Mouse (Mus musculus) CH12.LX (cell line): Measurements from ENCODE around the gene Pck2.

Source experiments
- CTCF ChIP-seq, 2 experiments: IDR thresholded peaks in 1 of 2; conservative IDR thresholded peaks in 1 of 2; 2 replicates each; pipeline ENCODE4 v1.5.1; 2011 to 2012; ENCODE audit warnings: low read depth in 2 of 2, low read length in 2 of 2, improper control_type of control experiment in 1 of 2, inconsistent platforms in 1 of 2, mild to moderate bottlenecking in 1 of 2, moderate library complexity in 1 of 2
- EP300 ChIP-seq: IDR thresholded peaks from 2 replicates; pipeline ENCODE4 v1.6.1; 2011; ENCODE audit warnings: low read length, improper control_type of control experiment
- MAX ChIP-seq: IDR thresholded peaks from 2 replicates; pipeline ENCODE4 v1.6.1; 2011; ENCODE audit warnings: low read length, improper control_type of control experiment
- NRF1 ChIP-seq: IDR thresholded peaks from 2 replicates; pipeline ENCODE4 v1.6.1; 2014; ENCODE audit warnings: low read depth, mild to moderate bottlenecking, inconsistent platforms, low read length, improper control_type of control experiment, moderate library complexity
- POLR2A ChIP-seq: IDR thresholded peaks from 2 replicates; pipeline ENCODE4 v1.6.1; 2011; ENCODE audit warnings: low read depth, mild to moderate bottlenecking, improper control_type of control experiment, low read length
- RAD21 ChIP-seq: IDR thresholded peaks from 2 replicates; pipeline ENCODE4 v1.6.1; 2011; ENCODE audit warnings: low read depth, mild to moderate bottlenecking, low read length, improper control_type of control experiment, moderate library complexity
- RCOR1 ChIP-seq: conservative IDR thresholded peaks from 2 replicates; pipeline ENCODE4 v1.6.1; 2012; ENCODE audit warnings: low read depth, mild to moderate bottlenecking, inconsistent platforms, low read length, improper control_type of control experiment
- SIN3A ChIP-seq: IDR thresholded peaks from 2 replicates; pipeline ENCODE4 v1.6.1; 2012; ENCODE audit warnings: low read length, improper control_type of control experiment, inconsistent platforms
- UBTF ChIP-seq: IDR thresholded peaks from 2 replicates; pipeline ENCODE4 v1.6.1; 2012; ENCODE audit warnings: low read depth, mild to moderate bottlenecking, inconsistent platforms, low read length, improper control_type of control experiment, moderate library complexity

DNA sequence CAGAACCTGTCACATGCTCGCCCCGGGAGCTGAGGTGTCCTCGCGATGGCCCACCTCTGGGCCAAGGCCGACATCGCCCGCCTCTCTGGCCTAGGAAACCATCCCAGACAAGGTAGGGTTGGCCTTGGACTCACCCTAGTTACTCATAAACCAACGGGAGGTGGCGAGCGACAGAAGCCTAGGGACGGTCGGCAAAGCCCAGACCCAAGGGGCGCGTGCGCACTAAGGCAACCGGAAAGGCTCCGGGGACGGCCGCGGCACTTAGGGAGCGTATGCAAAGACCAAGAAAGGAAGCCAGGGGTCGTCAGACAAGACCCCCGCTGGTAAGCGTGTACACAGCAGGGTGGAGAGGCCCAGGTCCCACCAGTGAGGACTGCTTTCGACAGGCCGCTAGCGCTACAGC is 19.7 kb downstream of the Pck2 start, which contains the start of gene Dcaf11:
- TF ChIP-seq NRF1, result peak; percentile 89
- no peak for TF ChIP-seq EP300
- peak; percentile 81 for TF ChIP-seq POLR2A
- peak in 1 of 2 experiments; percentile 34; a peak in 2 of 4 replicates for TF ChIP-seq CTCF (conservative IDR thresholded peaks at IDR 0.05 in 1 of 2, IDR thresholded peaks at IDR 0.05 in 1 of 2; ENCODE audit: low read depth in 2 of 2, low read length in 2 of 2)
- peak; percentile 69; the same call in 1 of the 2 replicates for TF ChIP-seq MAX
- 0 out of 2 replicates have a peak, but pooled peaks have one; percentile 68 for TF ChIP-seq UBTF
- no peak; the same call in 1 of the 2 replicates for TF ChIP-seq SIN3A
- peak; percentile 9 for TF ChIP-seq RAD21
- TF ChIP-seq RCOR1, result no peak
